ENCODE assay signal across 9 mouse cellular contexts in genomic region chr11:94564437-94565150, GRCm38 (mm10). TPM values are rescaled to one million over a fixed set of nuclear protein-coding genes. Genes with fewer than 3 reads are reported as not detected.
A peak's percentile ranks its signal among the peaks of the same experiment; 100 is the strongest.
DNase-seq lines count a peak whose midpoint lies in the region; ATAC-seq lines count a peak whose summit lies in the region.
"Had no signal": no experiment of that assay in that cellular context is flagged by ENCODE, and none has a peak within 500 bp of the region (broad histone marks: within the 10 kb centered on the region; RNA-seq: fewer than 3 reads in every experiment).

TSS of gene Chad (plus strand) at chr11:94565047.

- peaks cover 21% of the 10 kb centered on the region; the same call in 1 of the 2 replicates for H3K36me3 ChIP-seq in embryonic facial prominence, embryonic 14.5 days (ENCODE audit: control insufficient read depth, insufficient read depth, low read length)
- H3K36me3 ChIP-seq in megakaryocyte, embryonic 14.5 days (replicated peaks; ENCODE audit: low read length) = peaks cover 41% of the 10 kb centered on the region

- H3K9me3 ChIP-seq in embryonic facial prominence, embryonic 14.5 days (ENCODE audit: control insufficient read depth, low read length) = no peaks in the 10 kb centered on the region
- no peaks in the 10 kb centered on the region for H3K9me3 ChIP-seq in megakaryocyte, embryonic 14.5 days

- intact Hi-C loops in heart, postnatal 36 days (cut with DNase I) = no loop called here

- H3K9ac ChIP-seq in embryonic facial prominence, embryonic 14.5 days (ENCODE audit: low read depth, low read length) = peak within 1 kb of the TSS; percentile 45

- H3K4me3 ChIP-seq in embryonic facial prominence, embryonic 14.5 days (ENCODE audit: low read depth, low read length) = peak within 1 kb of the TSS; percentile 28
- peak within 1 kb of the TSS; percentile 90 for H3K4me3 ChIP-seq in megakaryocyte, embryonic 14.5 days (replicated peaks)

- peaks cover 14% of the 10 kb centered on the region for H3K4me1 ChIP-seq in embryonic facial prominence, embryonic 14.5 days (ENCODE audit: control insufficient read depth, insufficient read depth, low read length)
- H3K4me1 ChIP-seq in megakaryocyte, embryonic 14.5 days = peaks cover 57% of the 10 kb centered on the region

- peak within 1 kb of the TSS; percentile 56 for H3K4me2 ChIP-seq in embryonic facial prominence, embryonic 14.5 days (ENCODE audit: low read depth, low read length)

- 7% methylated on average over 31 of the region's 35 CpGs for WGBS in embryonic facial prominence, embryonic 14.5 days

- H3K27me3 ChIP-seq in embryonic facial prominence, embryonic 14.5 days (replicated peaks; ENCODE audit: control insufficient read depth, insufficient read depth, low read length) = peaks cover 23% of the 10 kb centered on the region
- H3K27me3 ChIP-seq in megakaryocyte, embryonic 14.5 days (replicated peaks) = peaks cover 12% of the 10 kb centered on the region

- no peak within 1 kb of the TSS; the same call in 1 of the 2 replicates for H3K27ac ChIP-seq in embryonic facial prominence, embryonic 14.5 days (replicated peaks; ENCODE audit: low read depth, low read length)
- H3K27ac ChIP-seq: macrophage had no signal

- DNase-seq in right cerebral cortex, postnatal 4 days = peak; percentile 38
- no peak for DNase-seq in right cerebral cortex, adult 2 months (ENCODE audit: low spot score in 2 of 2)
- DNase-seq in embryonic facial prominence, embryonic 14.5 days (ENCODE audit: low spot score) = peak; percentile 63
- peak; percentile 35 to 49 for DNase-seq in heart, postnatal 36 days
- peak; percentile 42 to 75 for DNase-seq in kidney, postnatal 36 days
- peak; percentile 50 to 76 for DNase-seq in spleen, postnatal 4 days (ENCODE audit: low spot score in 2 of 2)
- DNase-seq in layer of hippocampus, adult 8-10 months (ENCODE audit: low spot score in 2 of 2) = no peak

- ATAC-seq in embryonic facial prominence, embryonic 14.5 days (ENCODE audit: low read depth) = peak; percentile 69

RNA-seq across cellular contexts. Expression of gene Chad, which starts in this region (rescaled TPM):
- polyA plus RNA-seq in embryonic facial prominence, embryonic 14.5 days (2014; fragmentation: Nextera tagmentation; extraction: Ambion mirVana) = 9.5 and 10.1 TPM in 2 replicates
- 1 to 10 TPM; 1.0 to 1.2 TPM for total RNA-seq in heart, postnatal 36 days (2021)
- polyA plus RNA-seq in megakaryocyte, embryonic 14.5 days (2012; ENCODE audit: insufficient read depth, low replicate concordance) = 0.45 TPM in 1 of 2 replicates, not detected in the other
- under 1 TPM in 1 of 4 experiments, not detected in 3; 0.71 TPM for total RNA-seq in layer of hippocampus, adult 8-10 months (2022)
- polyA plus RNA-seq: macrophage had no signal

Comparison
In these comparisons a context has a peak if more than half of its experiments do, and no peak if none do; other contexts are left out.
1. DNase-seq: peak in right cerebral cortex, postnatal 4 days (single experiment), embryonic facial prominence, embryonic 14.5 days (single experiment), heart, postnatal 36 days (2 of 2), kidney, postnatal 36 days (2 of 2) and spleen, postnatal 4 days (2 of 2); none in right cerebral cortex, adult 2 months (0 of 2) and layer of hippocampus, adult 8-10 months (0 of 2).